Mouse (Mus musculus) ZHBTc4 (cell line): Measurements from ENCODE around the gene St6galnac3.

Source experiments
- DNase-seq: peaks from one replicate; pipeline ENCODE4 v3.0.0-alpha.2; 2011; ENCODE audit warnings: low read depth, low spot score

The St6galnac3 gene

GRCm38 (mm10) chr3:153690553-153690952 lies 34.4 kb downstream of the St6galnac3 start:
- DNase-seq, result no peak

- no peak for DNase-seq
These were observed 35.1 kb downstream of the St6galnac3 start for GRCm38 (mm10) chr3:153689793-153690291.

GRCm38 (mm10) chr3:153687896-153688295 lies 37.1 kb downstream of the St6galnac3 start:
- no peak for DNase-seq

- no peak for DNase-seq
These were observed 40.1 kb downstream of the St6galnac3 start for GRCm38 (mm10) chr3:153684909-153685308.

- DNase-seq, result no peak
These were observed 42.7 kb downstream of the St6galnac3 start for GRCm38 (mm10) chr3:153682303-153682702.

- no peak for DNase-seq
These were observed 43.3 kb downstream of the St6galnac3 start for GRCm38 (mm10) chr3:153681720-153682119.

- peak; percentile 96 for DNase-seq
These were observed 49.1 kb downstream of the St6galnac3 start for GRCm38 (mm10) chr3:153675832-153676231.

- DNase-seq, result peak; percentile 95
These were observed 49.9 kb downstream of the St6galnac3 start for GRCm38 (mm10) chr3:153675073-153675472.

GRCm38 (mm10) chr3:153674359-153674758 lies 50.6 kb downstream of the St6galnac3 start:
- DNase-seq, result no peak

GRCm38 (mm10) chr3:153673451-153673850 lies 51.5 kb downstream of the St6galnac3 start:
- peak; percentile 82 for DNase-seq

GRCm38 (mm10) chr3:153670953-153671674 lies 53.9 kb downstream of the St6galnac3 start:
- peak; percentile 48 for DNase-seq

- DNase-seq, result peak; percentile 29
These were observed 55.1 kb downstream of the St6galnac3 start for GRCm38 (mm10) chr3:153669737-153670435.

- DNase-seq, result no peak
These were observed 55.6 kb downstream of the St6galnac3 start for GRCm38 (mm10) chr3:153669329-153669728.

- peak; percentile 72 for DNase-seq
These were observed 56.3 kb downstream of the St6galnac3 start for GRCm38 (mm10) chr3:153668447-153669290.

- DNase-seq, result no peak
These were observed 60.3 kb downstream of the St6galnac3 start for GRCm38 (mm10) chr3:153664696-153665095.

GRCm38 (mm10) chr3:153663841-153664427 lies 61.0 kb downstream of the St6galnac3 start:
- DNase-seq, result no peak

- peak; percentile 64 for DNase-seq
These were observed 62.2 kb downstream of the St6galnac3 start for GRCm38 (mm10) chr3:153662796-153663195.

GRCm38 (mm10) chr3:153661927-153662326 lies 63.0 kb downstream of the St6galnac3 start:
- DNase-seq, result no peak

- no peak for DNase-seq
These were observed 65.3 kb downstream of the St6galnac3 start for GRCm38 (mm10) chr3:153659575-153660168.

- DNase-seq, result peak; percentile 85
These were observed 66.8 kb downstream of the St6galnac3 start for GRCm38 (mm10) chr3:153658051-153658777.
